Mouse (Mus musculus) cortical plate, adult 2 months (tissue): ENCODE data around the gene Tecr. TPM values are rescaled to one million over a fixed set of nuclear protein-coding genes. Genes with fewer than 3 reads are reported as not detected.

Experiments used
- H3K27ac ChIP-seq: fragments of 200-500 bp; 2 replicates; pipeline ENCODE4 v1.5.1; 2012; ENCODE audit warnings: low read length, control low read depth, inconsistent platforms; ENCODE audit not compliant: insufficient read depth
- H3K4me1 ChIP-seq: fragments of 200-500 bp; 2 replicates; pipeline ENCODE4 v1.6.1; 2011; ENCODE audit warnings: low read length; ENCODE audit not compliant: control insufficient read depth, insufficient read depth
- H3K4me3 ChIP-seq: fragments of 200-500 bp; 2 replicates; pipeline ENCODE4 v1.5.1; 2011; ENCODE audit warnings: mild to moderate bottlenecking, low read length, control low read depth; ENCODE audit not compliant: insufficient read depth
- CTCF ChIP-seq: fragments of 200-500 bp; IDR thresholded peaks from 2 replicates; pipeline ENCODE4 v1.5.1; 2011; ENCODE audit warnings: mild to moderate bottlenecking, control low read depth, low read length; ENCODE audit not compliant: insufficient read depth; ENCODE audit errors: extremely low read depth
- POLR2A ChIP-seq: fragments of 200-500 bp; IDR thresholded peaks from 2 replicates; pipeline ENCODE4 v1.6.1; 2011; ENCODE audit warnings: mild to moderate bottlenecking, low read length, control low read depth; ENCODE audit not compliant: insufficient read depth; ENCODE audit errors: extremely low read depth
- polyA plus RNA-seq: library from polyadenylated mRNA; depleted of rRNA; stranded (reverse); fragments of >200 nt; gene quantifications from 2 replicates; pipeline ENCODE4 v1.2.3, GENCODE M21; 2012; rRNA removed

Gene Tecr
- 854 and 882 TPM in 2 replicates for polyA plus RNA-seq

DNA sequence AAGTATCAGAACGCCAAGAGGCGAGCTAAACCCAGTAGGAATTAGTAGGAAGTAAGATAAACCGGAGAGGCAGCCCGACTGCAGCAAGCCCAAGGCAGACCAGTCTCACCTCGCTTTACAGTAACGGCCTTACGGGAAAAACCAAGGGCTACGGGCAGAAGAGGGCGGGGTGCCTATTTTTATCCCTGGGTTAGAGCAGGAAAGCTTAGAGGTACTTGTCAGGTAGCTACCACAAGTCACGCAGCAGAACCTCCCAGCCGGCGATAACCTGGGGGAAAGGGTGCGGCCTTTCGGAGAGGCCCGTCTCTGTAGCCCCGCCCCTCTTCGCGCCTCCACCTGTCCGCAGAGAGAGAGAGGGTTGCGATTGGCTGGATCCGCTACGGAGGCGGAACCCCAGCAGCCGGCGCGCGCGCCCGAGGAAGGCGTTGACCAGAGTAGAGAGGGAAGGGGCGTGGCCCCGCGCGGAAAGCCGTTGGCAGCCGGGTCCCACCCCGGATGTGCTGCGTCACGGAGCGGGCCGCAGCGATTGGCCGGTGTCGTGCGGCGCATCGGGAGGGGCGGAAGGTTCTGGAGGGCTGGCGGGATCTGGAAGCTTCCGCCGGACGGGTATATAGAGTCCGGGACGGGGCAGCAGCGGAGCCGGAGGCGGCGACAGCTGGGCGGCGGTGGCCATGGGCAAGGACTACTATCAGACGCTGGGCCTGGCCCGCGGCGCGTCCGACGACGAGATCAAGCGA is at the start of gene Tecr, which contains the start of gene Dnajb1:
Tecr (minus strand) TSS at position 311 of the 737 bp plus-strand sequence.
Dnajb1 (plus strand) TSS at position 533 of the 737 bp plus-strand sequence.
- Histone ChIP-seq H3K4me3 (peak within 1 kb of the TSS; percentile 50), H3K27ac (peak within 1 kb of the TSS; percentile 96), H3K4me1 (peaks cover 11% of the 10 kb centered on the region)
- TF ChIP-seq CTCF = no peak
- TF ChIP-seq POLR2A = peak; percentile 78

DNA sequence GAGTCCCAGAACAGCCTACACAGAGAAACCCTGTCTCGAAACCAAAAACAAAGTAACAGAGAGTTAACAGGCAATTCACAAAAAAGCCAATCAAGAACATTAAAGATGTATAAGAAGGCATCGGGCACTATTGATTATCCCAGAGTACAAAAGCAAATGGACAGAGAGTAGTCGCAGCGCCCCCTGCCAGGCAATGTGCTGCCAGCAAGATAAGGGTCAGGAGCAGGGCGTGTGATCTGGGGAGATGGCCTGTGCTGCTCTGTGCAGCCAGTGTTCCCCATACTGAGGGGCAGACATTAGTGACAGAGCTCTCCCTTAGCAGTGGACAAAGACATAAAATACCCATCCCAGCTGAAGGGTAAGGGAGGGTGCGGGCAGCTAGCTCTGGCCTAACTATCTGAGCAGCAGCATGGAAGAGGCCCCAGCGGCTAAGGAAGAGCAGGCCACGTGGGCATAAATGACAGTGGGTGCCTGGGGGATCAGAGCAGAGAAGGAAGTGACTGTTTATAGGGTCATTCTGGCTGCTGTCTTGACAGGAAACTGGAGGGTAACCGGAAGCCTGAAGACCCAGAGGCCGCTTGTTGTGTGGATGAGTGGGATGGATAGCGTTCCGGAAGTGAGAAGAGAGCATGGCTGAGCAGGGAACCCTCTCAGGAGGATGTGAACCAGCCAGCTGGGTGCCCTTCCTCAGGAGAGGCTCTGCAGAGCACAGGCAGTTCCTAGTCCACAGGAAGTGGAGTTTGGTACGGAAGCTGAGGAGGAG is 48.9 kb upstream of the Tecr start:
- H3K4me3 ChIP-seq = no peak overlapping the region

DNA sequence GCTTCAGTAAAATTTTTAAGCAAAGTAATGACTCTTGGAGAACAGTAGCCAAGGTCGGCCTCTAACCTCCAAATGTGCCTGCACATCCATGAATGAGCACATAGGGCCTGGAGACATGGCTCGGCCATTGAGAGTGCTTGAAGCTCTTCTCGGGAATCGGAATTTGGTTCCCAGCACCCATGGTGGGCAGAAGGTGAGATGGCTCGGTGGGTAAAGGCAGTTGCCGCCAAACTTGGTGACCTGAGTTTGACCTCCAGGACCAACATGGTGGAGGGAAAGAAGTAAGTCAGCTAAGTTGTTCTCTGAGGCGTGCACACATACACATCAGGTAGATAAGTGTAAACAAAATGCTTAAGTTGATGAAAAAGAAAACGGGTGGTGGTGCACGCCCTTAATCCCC is 48.3 kb upstream of the Tecr start:
- Histone ChIP-seq H3K4me1 (peaks cover 8% of the 10 kb centered on the region; the same call in 1 of the 2 replicates), H3K4me3 (no peak overlapping the region), H3K27ac (no peak overlapping the region)
- no peak for TF ChIP-seq POLR2A
- no peak for TF ChIP-seq CTCF

More for the DNA sequence above, 48.9 kb upstream of the Tecr start:
- no peak overlapping the region for H3K27ac ChIP-seq
- peaks cover 9% of the 10 kb centered on the region; the same call in 1 of the 2 replicates for H3K4me1 ChIP-seq
- TF ChIP-seq POLR2A = no peak
- TF ChIP-seq CTCF = 0 out of 2 replicates have a peak, but pooled peaks have one; percentile 2

DNA sequence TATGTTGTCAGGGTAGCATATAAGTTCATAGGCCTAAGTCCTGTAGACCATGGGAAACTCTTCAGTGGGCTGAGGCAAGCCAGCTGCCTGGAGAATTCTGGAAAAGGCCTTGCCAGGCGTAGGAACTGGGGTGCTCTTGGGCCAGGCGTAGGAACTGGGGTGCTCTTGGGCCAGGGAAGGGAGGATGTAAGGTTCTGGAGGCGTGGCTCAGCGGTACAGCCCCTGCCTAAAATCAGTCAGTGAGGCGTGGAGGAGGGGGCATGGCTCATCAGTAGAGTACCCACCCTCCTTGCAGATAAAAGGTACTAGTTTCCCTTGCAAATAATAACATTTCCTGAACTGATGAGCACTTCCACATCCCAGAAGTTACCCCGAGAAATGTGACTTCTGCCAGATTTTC is 47.0 kb upstream of the Tecr start:
- TF ChIP-seq POLR2A (no peak), CTCF (no peak)
- H3K4me3 ChIP-seq = no peak overlapping the region
- peaks cover 2% of the 10 kb centered on the region; the same call in 1 of the 2 replicates for H3K4me1 ChIP-seq
- H3K27ac ChIP-seq = no peak overlapping the region

DNA sequence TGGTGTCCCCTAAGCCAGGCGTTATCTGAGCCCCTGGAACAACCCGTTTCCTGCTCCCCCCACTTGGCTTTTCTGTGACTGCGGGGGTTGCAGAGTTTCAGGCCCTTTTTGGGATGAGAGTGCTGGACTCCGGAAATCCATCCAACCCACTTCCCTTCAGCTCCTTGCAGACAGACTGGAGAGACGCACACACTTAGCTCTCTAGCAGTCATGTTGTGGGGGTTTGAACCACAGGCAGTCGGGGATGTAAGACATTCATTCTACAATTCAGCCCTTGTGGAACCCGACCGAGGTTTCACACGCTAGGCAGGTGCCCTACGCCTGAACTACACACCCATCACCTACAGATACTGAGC is 45.9 kb upstream of the Tecr start:
- Histone ChIP-seq H3K4me1 (peaks cover 2% of the 10 kb centered on the region; the same call in 1 of the 2 replicates), H3K27ac (no peak overlapping the region), H3K4me3 (peak overlapping the region; percentile 78)
- no peak for TF ChIP-seq POLR2A
- no peak for TF ChIP-seq CTCF

DNA sequence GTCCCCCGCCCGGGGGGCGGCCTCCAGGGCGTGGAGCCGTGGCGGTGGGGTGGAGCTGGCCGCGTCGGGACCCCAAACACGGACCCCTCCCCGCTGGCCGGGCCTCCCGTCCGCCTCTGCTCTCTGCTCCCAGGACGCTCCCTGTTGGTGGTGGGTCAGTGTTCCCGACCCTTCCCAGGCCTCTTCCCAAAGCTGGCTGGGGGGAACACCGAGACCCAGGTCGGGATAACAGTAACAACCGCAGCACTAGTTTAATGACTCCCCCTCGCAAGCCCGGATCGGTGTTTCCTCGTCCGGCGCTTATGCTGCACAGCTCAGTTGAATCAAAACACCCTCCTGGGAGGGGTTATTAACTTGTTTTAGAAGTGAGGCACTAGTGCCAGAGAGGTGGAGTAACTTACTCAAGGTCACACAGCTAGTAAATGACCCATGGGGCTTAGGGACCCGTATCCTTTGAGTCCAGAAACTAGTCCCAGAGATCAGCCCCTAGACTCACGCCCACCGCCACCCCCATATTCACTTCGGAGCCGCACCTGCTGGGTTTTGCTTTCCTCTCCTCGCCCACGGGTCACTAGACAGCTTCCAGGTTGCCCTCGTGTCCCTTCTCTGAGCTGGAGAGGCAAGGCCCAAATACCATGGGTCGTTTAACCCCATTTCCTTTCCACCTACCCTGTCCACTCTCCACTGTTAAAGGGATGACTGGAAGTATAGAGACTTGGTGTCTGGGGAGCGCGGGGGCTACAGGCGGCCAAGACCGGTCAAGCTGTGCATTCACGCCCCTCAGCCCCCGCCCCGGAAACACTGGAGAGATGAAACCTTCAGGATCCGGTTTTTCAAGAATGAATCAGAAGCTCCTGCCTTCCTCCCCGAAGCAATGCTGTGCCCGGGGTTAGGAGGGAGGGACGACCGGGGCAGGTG is 45.2 kb upstream of the Tecr start:
- 0 out of 2 replicates have a peak overlapping the region, but pooled peaks have one; percentile 32 for H3K27ac ChIP-seq
- peaks cover 2% of the 10 kb centered on the region; the same call in 1 of the 2 replicates for H3K4me1 ChIP-seq
- TF ChIP-seq CTCF (no peak), POLR2A (no peak)
- H3K4me3 ChIP-seq = peak overlapping the region; percentile 78

DNA sequence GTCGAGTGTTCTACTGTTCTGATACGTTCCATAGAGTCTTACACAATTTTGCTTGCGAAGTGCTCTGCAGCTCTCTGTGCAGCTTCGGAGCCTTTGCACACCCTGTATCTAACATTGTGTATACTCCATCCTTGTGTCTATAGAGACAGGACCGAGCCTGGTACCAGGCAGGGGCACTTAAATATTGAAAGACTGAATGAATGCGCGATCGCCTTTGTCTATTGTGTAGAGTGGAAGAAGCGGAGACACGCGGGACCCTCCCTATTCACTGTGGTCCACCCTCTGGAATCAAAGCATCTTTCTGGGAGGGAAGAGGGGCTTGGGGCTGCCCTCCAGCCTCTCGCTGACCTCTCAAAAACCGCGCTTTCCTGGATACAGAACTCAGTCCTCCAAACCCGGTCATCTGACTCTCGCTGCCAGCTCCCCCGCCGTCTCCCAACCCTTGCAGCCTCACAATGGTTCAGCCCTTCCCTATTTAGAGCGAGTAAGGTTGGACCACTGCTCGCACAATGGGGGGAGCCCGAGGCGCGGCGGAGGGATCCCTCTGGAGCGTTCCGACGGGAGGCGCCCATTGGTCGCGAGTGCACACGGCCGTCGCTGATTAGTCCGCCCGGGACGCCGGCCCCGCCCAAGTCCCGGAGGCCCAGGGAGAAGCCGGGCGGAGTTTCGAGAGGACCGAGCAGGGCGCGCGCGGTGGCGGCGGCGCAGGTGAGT is 44.4 kb upstream of the Tecr start, which contains the start of gene Gipc1:
Gipc1 (plus strand) TSS at position 648 of the 714 bp plus-strand sequence.
- H3K4me1 ChIP-seq = peaks cover 2% of the 10 kb centered on the region; the same call in 1 of the 2 replicates
- peak; percentile 58 for TF ChIP-seq POLR2A
- no peak for TF ChIP-seq CTCF
- H3K4me3 ChIP-seq = peak within 1 kb of the TSS; percentile 78
- peak within 1 kb of the TSS; percentile 48; the same call in 1 of the 2 replicates for H3K27ac ChIP-seq

DNA sequence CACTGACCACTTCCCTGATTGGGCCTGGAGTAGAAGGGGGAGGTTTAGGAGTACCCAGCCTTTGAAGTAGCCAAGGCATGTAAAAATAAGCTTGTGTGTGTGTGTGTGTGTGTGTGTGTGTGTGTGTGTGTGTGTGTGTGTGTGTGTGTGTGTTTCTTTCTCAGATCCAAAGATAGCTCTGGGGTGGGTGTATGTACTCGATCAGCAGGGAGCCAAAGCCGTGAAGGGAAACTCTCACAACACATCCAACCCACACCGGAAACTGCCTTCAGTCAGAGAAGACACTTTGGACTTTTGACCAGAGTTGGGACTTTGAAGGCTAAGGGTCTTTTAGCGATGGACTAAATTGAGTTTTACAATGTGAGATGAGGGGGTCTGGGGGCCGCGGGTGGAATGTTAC is 41.9 kb upstream of the Tecr start:
- H3K4me3 ChIP-seq = no peak overlapping the region
- TF ChIP-seq CTCF (no peak), POLR2A (no peak)
- no peak overlapping the region for H3K27ac ChIP-seq
- peaks cover 2% of the 10 kb centered on the region; the same call in 1 of the 2 replicates for H3K4me1 ChIP-seq
